Mouse (Mus musculus) embryonic facial prominence, embryonic 11.5 days (tissue): ENCODE data around the gene Rbm33. TPM values are rescaled to one million over a fixed set of nuclear protein-coding genes. Genes with fewer than 3 reads are reported as not detected.

Source experiments
- ATAC-seq: fragments of 200-750 bp; cut with Nextera tagmentation; replicated peaks from 2 replicates; pipeline ENCODE4 v1.8.0; 2017; ENCODE audit warnings: low read depth; ENCODE audit not compliant: insufficient number of reproducible peaks, low FRiP score, low TSS enrichment
- DNase-seq: peaks from one replicate; pipeline ENCODE4 v3.0.0-alpha.2; 2015; ENCODE audit warnings: low spot score
- H3K27ac ChIP-seq: fragments of 300-500 bp; sonication (generic); replicated peaks from 2 replicates; pipeline ENCODE4 v1.5.1; 2014; ENCODE audit warnings: mild to moderate bottlenecking, low read depth, low read length, control low read depth
- H3K27me3 ChIP-seq: fragments of 300-500 bp; sonication (generic); 2 replicates; pipeline ENCODE4 v1.6.1; 2014; ENCODE audit warnings: mild to moderate bottlenecking, low read length, moderate library complexity, mixed read lengths; ENCODE audit not compliant: control insufficient read depth, insufficient read depth
- H3K36me3 ChIP-seq: fragments of 300-500 bp; sonication (generic); replicated peaks from 2 replicates; pipeline ENCODE4 v1.6.1; 2014; ENCODE audit warnings: low read depth, mild to moderate bottlenecking, low read length, moderate library complexity, mixed read lengths; ENCODE audit not compliant: control insufficient read depth, insufficient read depth
- H3K4me1 ChIP-seq: fragments of 300-500 bp; sonication (generic); 2 replicates; pipeline ENCODE4 v1.6.1; 2014; ENCODE audit warnings: low read length, mixed read lengths; ENCODE audit not compliant: control insufficient read depth, insufficient read depth
- H3K4me2 ChIP-seq: fragments of 300-500 bp; sonication (generic); 2 replicates; pipeline ENCODE4 v1.6.1; 2014; ENCODE audit warnings: low read depth, mild to moderate bottlenecking, control low read depth, low read length, moderate library complexity
- H3K4me3 ChIP-seq: fragments of 300-500 bp; sonication (generic); 2 replicates; pipeline ENCODE4 v1.5.1; 2014; ENCODE audit warnings: low read depth, low read length, control low read depth
- H3K9ac ChIP-seq: fragments of 300-500 bp; sonication (generic); replicated peaks from 2 replicates; pipeline ENCODE4 v1.6.1; 2014; ENCODE audit warnings: mild to moderate bottlenecking, control low read depth, low read length
- H3K9me3 ChIP-seq: fragments of 300-500 bp; sonication (generic); replicated peaks from 2 replicates; pipeline ENCODE4 v1.6.1; 2016; ENCODE audit warnings: mild to moderate bottlenecking, low read length, inconsistent platforms, mixed read lengths; ENCODE audit not compliant: control insufficient read depth
- WGBS: fragments of 180-500 bp; shearing (Covaris S2); extraction: QIAGEN DNeasy Blood & Tissue Kit; methylation state at CpG from one replicate; pipeline ENCODE4 v1.1.7; 2014; 5-methylcytosine and 5-hydroxymethylcytosine counted together
- polyA plus RNA-seq: library from polyadenylated mRNA; unstranded; fragments of >200 nt; fragmentation: Nextera tagmentation; extraction: Ambion mirVana; gene quantifications from 2 replicates; pipeline ENCODE4 v1.2.1, GENCODE M21; 2014

The Rbm33 gene
- polyA plus RNA-seq, 1 experiment from 2014 or later = 17.6 TPM

DNA sequence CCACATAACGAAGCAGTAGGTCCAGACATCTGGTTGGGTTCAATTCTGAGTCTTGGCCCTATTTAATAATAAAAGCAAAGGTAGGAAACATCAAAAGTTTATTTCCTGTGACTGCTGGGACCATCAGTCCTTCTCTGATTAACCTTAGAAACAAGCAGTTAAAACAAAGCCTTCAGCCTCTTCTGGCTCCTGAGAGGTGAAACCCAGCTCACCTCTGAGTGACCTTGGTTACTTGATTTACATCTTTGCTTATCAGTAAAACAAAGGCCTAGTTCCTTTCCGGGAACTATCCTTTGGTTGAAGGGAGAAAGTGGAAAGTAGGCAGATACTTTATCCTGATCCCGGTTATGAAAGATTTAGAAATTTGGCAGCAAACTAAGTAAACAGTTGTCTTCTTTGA lies 81.8 kb downstream of the Rbm33 start:
- Histone ChIP-seq H3K9ac (no peak overlapping the region), H3K4me3 (no peak overlapping the region), H3K4me1 (no peaks in the 10 kb centered on the region), H3K9me3 (no peaks in the 10 kb centered on the region), H3K4me2 (no peak overlapping the region), H3K27ac (no peak overlapping the region), H3K27me3 (no peaks in the 10 kb centered on the region), H3K36me3 (peaks cover 3% of the 10 kb centered on the region)
- 86% methylated on average over 3 of the region's 3 CpGs for WGBS
- DNase-seq (no peak), ATAC-seq (no peak)

DNA sequence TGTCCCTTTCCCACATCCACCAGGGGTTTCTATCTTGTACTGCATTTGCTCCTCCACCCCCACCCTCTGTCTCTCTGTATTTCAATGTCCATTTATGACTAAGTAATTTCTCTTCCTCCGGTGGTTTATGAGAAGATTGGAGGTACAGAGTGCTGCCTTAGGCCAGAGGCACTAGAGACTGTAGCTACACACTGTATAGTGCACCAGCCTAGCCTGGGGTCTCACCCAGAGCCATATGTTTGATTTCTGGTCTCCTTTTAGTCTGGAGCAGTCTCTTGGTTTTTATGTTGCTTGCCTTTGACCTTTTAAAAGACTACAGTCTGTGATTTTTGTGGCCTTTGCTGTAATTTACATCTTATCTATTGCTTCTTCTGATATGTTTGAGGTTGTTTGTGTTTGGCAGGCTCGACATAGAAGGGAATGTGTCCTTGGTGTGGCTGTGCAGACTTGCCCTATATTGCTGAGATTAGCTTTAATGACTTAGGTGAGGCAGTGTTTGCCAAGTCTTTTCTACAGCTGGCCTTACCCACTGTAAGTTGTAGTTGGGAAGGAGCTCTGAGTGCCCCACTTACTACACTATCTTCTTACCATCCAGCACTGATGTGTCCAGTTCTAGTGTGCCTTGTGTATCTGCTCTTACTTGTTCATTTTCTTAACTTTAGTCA lies 82.7 kb downstream of the Rbm33 start:
- Histone ChIP-seq H3K27me3 (no peaks in the 10 kb centered on the region), H3K36me3 (no peaks in the 10 kb centered on the region), H3K4me3 (no peak overlapping the region), H3K9ac (no peak overlapping the region), H3K9me3 (no peaks in the 10 kb centered on the region), H3K4me2 (no peak overlapping the region), H3K27ac (no peak overlapping the region), H3K4me1 (no peaks in the 10 kb centered on the region)
- DNase-seq (no peak), ATAC-seq (no peak)
- 89% methylated on average over 2 of the region's 2 CpGs for WGBS

DNA sequence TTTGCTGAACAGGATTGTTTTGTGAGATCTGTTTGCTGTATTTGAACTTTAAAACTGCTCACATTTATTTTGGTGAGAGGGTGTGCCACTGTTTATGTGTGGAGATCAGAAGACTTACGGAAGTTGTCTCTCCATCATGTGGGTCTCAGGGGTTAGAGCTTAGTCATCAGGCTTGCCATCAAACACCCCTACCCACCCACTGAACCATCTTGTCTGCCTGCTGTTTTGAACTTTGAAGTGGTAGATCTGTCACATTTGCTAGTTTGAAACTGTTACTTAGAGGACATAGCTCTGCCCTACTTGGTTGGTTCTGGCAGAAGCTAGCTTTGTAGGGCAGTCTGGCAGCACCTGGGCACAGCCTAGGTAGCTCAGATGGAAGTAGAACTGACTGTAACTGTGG lies 85.8 kb downstream of the Rbm33 start:
- DNase-seq (no peak), ATAC-seq (no peak)
- no peaks in the 10 kb centered on the region for H3K27me3 ChIP-seq
- no peaks in the 10 kb centered on the region for H3K36me3 ChIP-seq
- no peak overlapping the region for H3K9ac ChIP-seq
- no peak overlapping the region for H3K4me3 ChIP-seq
- no peaks in the 10 kb centered on the region for H3K4me1 ChIP-seq
- no peak overlapping the region for H3K4me2 ChIP-seq
- H3K9me3 ChIP-seq = no peaks in the 10 kb centered on the region
- WGBS = 86% methylated on average over 1 of the region's 1 CpGs
- no peak overlapping the region for H3K27ac ChIP-seq

DNA sequence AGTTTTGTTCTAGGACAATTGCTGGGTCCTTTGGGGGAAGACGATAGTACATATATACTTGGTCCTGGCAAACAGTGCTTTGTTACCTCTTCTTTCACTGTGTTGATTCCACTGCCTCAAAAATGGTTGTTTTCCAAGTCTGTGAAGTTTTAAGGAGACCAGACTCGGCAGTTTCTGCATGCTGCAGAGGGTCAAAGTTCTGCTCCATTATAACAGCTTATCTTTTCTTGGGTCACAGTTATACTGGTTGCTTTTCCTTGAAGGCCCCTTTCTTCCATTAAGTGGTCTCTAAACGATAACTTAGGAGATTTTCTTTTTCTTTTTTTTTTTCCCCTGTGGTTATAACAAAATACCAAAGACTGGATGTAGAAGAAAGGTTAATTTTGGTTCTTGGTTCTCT lies 89.7 kb downstream of the Rbm33 start:
- no peak overlapping the region for H3K4me2 ChIP-seq
- ATAC-seq (no peak), DNase-seq (no peak)
- no peak overlapping the region for H3K4me3 ChIP-seq
- H3K4me1 ChIP-seq = no peaks in the 10 kb centered on the region
- no peak overlapping the region for H3K27ac ChIP-seq
- no peak overlapping the region for H3K9ac ChIP-seq
- no peaks in the 10 kb centered on the region for H3K36me3 ChIP-seq
- H3K9me3 ChIP-seq = no peaks in the 10 kb centered on the region
- no peaks in the 10 kb centered on the region for H3K27me3 ChIP-seq
- WGBS = 90% methylated on average over 3 of the region's 3 CpGs

DNA sequence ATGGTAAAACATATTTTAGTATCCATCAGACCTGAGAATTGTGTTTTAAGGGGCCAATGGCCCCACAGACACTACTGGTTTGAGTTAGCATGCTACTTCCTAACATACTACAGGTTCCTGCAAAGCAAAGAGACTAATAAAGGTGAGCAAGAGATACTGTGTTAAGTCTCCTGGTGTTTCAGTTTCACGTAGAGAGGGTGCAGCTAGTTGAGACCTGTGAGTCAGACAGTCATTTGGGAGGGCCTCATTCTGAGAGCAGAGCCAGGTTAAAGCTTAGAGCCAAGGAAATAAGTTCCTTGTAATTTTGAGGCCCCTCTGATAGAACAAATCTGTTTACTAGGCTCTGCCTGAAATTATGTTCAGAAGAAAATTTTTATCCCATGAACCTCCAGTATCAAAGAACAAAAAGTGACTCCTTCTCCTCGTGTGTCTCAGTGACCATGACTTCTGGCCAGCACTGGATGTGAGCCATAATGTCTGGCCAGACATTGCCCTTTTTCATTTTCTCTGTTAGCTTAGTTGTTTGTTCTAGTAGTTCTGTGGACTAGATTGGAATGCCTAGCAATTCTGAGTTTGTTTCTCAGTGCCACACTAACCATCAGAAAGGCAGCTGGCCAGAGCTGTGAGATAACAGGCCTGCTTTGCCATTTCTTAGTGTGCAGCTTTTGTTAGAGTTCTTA lies 95.2 kb downstream of the Rbm33 start:
- ATAC-seq (no peak), DNase-seq (no peak)
- Histone ChIP-seq H3K9ac (no peak overlapping the region), H3K4me3 (no peak overlapping the region), H3K27ac (no peak overlapping the region), H3K9me3 (no peaks in the 10 kb centered on the region), H3K27me3 (no peaks in the 10 kb centered on the region), H3K36me3 (peaks cover 4% of the 10 kb centered on the region; the same call in 1 of the 2 replicates), H3K4me2 (no peak overlapping the region), H3K4me1 (no peaks in the 10 kb centered on the region)
- WGBS = 88% methylated on average over 2 of the region's 2 CpGs

DNA sequence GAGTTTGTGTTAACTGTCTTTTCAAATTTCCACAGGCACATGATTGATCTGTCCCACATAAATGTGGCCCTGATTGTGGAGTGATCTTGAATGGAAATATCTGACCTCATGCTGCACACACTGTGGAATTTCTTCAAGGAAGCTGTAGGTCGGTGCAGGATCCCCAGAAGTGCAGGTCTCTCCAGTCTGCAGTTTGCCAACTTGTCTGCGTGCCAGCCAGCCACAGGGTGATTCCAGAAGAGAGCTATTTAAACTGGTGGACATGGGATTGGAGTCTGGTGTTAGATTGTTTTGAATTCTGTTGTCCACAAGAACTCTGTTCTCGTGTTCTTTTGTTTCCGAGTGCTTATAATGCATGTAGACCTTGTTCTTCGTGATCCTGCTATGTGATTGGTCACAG lies 96.6 kb downstream of the Rbm33 start:
- no peak overlapping the region for H3K4me2 ChIP-seq
- H3K9me3 ChIP-seq = no peaks in the 10 kb centered on the region
- ATAC-seq (no peak), DNase-seq (no peak)
- no peak overlapping the region for H3K9ac ChIP-seq
- H3K36me3 ChIP-seq = peaks cover 4% of the 10 kb centered on the region; the same call in 1 of the 2 replicates
- H3K27ac ChIP-seq = no peak overlapping the region
- no peaks in the 10 kb centered on the region for H3K4me1 ChIP-seq
- 90% methylated on average over 5 of the region's 5 CpGs for WGBS
- H3K4me3 ChIP-seq = no peak overlapping the region
- H3K27me3 ChIP-seq = no peaks in the 10 kb centered on the region

DNA sequence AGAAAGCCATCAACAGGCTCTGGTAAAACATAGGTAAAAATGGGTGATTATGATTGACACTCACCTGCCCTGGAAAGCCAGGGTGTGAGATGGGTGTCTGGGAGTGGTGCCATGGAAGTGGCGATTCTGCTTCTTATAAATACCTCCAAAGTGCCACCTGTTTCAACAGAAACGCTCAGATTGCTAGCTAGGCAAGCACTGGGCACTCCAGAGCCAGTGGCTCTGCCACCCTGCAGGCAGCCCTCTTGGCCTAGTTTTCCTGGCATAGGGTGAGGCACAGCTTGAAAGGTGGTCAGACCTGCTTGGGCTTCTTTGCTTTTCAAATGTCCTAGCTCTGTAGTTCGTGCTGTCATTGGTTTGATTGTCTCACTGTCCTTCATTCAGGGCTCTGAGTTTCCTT lies 97.2 kb downstream of the Rbm33 start:
- Histone ChIP-seq H3K4me2 (no peak overlapping the region), H3K9me3 (no peaks in the 10 kb centered on the region), H3K9ac (no peak overlapping the region), H3K27me3 (no peaks in the 10 kb centered on the region), H3K4me3 (no peak overlapping the region), H3K36me3 (peaks cover 4% of the 10 kb centered on the region; the same call in 1 of the 2 replicates), H3K4me1 (no peaks in the 10 kb centered on the region), H3K27ac (no peak overlapping the region)
- no peak for ATAC-seq
- WGBS = 88% methylated on average over 3 of the region's 3 CpGs
- DNase-seq = no peak

DNA sequence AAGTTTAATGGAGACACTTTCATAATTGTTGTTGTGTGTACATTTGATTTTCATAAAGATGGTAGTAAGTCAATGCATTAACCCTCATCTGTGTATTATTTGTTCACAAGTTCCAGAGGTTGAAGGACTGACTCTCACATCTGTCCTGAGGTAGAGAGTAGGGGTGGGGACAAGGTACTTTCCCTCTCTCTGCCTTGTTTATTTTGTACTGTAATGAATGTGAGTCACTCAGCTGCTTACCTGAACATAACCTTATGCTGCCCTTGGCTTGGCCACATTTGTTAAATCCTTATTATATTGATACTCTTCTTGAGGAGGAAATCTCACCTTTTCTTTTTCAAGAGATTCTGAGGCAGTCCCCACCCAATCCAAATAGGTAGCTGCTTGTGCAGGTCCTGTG lies 99.1 kb downstream of the Rbm33 start:
- no peaks in the 10 kb centered on the region for H3K9me3 ChIP-seq
- ATAC-seq = no peak
- H3K36me3 ChIP-seq = peaks cover 4% of the 10 kb centered on the region; the same call in 1 of the 2 replicates

More for the DNA sequence above, 99.1 kb downstream of the Rbm33 start:
- no peak overlapping the region for H3K4me2 ChIP-seq
- no peaks in the 10 kb centered on the region for H3K4me1 ChIP-seq
- DNase-seq = no peak
- H3K27me3 ChIP-seq = no peaks in the 10 kb centered on the region
- no peak overlapping the region for H3K9ac ChIP-seq
- H3K4me3 ChIP-seq = no peak overlapping the region
- no peak overlapping the region for H3K27ac ChIP-seq
